Mouse (Mus musculus) R1 (cell line): ENCODE results near the gene Cib1.
A peak's percentile ranks its signal among the peaks of the same experiment; 100 is the strongest.

Experiments
- DNase-seq: peaks from one replicate; pipeline ENCODE4 v3.0.0-alpha.2; 2018; ENCODE audit warnings: low read depth, low spot score

The Cib1 gene

DNA sequence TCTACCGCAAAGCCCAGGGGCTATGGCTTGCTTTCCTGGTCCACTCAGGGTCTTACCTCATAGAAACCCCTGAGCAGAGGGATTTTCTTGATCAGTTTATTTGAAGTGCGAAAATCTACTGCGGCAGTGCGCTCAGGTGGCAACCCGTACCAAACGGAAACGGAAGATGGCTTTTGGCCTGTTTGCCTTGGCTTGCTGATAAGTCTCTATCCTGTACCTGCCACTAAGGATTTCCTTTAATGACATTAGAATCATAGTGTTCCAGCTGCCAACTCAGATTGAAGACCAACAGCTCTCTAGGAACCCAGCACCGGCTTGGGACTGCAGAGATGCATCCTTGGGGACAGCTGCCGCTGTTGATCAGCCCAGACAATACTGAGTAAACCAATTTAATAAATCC, 1.2 kb upstream of the Cib1 start:
- DNase-seq = no peak

DNA sequence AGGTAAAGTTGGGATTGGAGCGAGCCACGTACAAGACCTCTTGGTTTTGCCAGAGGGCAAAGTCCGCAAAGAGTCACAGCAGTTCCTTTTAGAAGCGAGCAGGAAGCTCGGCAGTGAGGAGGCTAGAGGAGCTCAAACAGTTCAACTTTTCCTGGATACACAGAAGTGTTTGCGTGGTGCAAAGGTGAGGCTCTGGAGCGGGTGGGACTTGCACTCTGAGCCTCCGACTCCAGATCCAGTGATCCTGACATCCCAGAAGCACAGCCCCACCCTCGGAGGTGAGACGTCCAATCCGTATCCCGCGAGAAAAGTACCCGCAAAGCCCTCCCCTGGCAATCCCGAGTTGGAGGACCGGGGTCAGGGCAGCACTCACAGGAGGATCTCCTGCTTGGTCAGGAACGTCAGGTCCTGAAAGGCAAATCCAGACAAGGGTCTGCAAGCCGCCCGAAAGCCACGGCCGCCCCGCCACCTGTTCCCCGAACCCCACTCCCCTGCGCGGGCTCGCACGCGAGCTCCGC, 583 bp downstream of the Cib1 start:
- peak; percentile 92 for DNase-seq

DNA sequence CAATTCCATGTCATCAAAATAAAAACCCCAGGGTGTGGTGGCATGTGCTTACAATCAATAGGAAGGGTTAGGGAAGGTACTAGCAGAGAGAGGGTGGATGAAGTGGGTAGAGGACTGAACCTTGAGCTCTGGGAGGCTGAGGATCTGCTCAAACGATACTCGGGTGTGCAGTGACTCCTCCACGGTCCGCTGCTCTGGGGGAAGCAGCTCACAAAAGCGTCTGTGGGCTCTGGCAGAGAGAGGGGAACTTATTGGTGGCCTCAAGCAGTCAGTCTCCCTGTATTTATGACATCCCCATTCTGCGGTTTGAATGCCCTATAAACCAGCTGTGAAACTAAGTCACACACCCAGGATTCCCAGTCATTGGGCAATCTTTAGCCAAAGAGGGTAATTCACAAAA, 2.4 kb downstream of the Cib1 start:
- DNase-seq = no peak

DNA sequence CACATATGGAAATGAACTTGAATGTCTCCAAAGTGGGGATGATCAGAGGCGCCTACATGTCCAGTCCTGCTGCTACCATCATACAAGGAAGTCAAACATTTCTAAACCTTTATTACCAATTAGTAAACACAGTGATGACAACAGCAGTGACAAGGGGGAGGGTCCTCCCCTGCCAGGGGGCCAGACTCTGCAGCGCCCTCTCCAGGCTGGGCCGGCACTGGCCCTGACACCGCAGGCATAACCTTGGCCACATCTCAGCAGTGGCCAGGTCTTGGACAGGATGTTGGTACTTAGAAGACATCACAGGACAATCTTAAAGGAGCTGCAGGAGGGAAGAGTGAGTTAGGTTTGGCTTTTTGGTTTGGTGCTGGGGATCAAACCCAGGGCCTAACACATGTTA, 5.5 kb downstream of the Cib1 start:
- no peak for DNase-seq

GRCm38 (mm10) chr7:80221179-80221750, 11.3 kb downstream of the Cib1 start:
- DNase-seq = peak; percentile 95

- DNase-seq = no peak
These were observed 12.3 kb downstream of the Cib1 start for GRCm38 (mm10) chr7:80220237-80220797.

DNA sequence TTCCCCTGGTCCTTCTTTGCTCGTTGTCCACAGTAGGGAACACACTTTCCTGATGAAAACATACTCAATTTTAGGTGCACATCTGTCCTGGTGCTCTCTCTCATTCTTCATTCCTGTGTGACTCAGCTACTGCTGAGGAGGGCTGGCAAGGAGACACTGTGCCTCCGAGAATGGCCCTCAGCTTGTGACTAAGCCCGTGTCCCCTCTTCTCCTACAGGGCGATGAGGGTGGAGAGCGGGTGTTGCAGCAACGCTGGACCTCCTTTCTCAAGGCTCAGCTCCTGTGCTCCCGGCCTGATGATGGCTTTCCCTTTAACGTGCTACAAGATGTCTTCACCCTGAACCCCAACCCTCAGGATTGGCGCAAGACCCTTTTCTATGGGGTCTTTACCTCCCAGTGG, 13.9 kb downstream of the Cib1 start:
- no peak for DNase-seq

GRCm38 (mm10) chr7:80216566-80216965, 16.0 kb downstream of the Cib1 start:
- DNase-seq = peak; percentile 54

GRCm38 (mm10) chr7:80215398-80215797, 17.2 kb downstream of the Cib1 start:
- peak; percentile 90 for DNase-seq

- DNase-seq = no peak
These were observed 18.2 kb downstream of the Cib1 start for GRCm38 (mm10) chr7:80214459-80214858.

DNA sequence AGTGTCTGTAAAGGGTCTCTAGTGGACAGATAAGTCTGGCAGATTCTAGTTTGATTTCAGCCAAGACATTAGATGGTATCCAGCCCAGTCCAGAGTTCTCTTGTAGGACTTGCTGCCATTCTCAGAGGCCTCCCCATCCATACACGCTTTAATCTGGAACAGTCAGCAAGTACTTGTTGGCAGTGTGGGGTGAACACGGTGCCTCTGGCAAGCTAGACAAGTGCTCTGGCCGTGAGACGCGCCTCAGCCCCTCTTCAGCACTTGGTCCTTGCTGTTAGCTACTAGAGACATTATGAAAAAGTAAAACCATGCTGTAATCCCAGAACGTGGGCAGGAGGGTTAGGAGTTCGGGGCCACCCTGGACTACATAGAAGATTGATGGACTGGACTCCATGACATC, 19.0 kb downstream of the Cib1 start:
- no peak for DNase-seq

DNA sequence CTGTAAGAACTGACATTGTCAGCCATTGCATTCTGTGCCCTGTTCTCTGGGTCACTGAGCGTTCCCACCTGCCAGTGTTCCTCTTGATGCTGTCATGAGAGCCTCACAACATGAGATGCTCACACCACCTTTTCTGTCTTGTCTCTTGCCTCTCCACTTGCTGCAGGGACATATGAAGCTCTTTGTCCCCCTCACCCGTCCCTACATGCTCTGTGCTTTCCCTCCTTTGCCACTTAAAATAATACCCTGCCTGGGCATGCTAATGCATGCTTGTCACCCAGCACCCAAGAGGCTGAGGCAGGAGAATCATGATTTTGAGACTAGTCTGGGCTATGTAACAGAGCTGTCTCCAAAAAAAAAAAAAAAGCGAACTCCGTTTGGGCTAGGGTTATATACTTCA, 21.6 kb downstream of the Cib1 start:
- no peak for DNase-seq

GRCm38 (mm10) chr7:80209669-80210068, 22.9 kb downstream of the Cib1 start:
- DNase-seq = no peak

DNA sequence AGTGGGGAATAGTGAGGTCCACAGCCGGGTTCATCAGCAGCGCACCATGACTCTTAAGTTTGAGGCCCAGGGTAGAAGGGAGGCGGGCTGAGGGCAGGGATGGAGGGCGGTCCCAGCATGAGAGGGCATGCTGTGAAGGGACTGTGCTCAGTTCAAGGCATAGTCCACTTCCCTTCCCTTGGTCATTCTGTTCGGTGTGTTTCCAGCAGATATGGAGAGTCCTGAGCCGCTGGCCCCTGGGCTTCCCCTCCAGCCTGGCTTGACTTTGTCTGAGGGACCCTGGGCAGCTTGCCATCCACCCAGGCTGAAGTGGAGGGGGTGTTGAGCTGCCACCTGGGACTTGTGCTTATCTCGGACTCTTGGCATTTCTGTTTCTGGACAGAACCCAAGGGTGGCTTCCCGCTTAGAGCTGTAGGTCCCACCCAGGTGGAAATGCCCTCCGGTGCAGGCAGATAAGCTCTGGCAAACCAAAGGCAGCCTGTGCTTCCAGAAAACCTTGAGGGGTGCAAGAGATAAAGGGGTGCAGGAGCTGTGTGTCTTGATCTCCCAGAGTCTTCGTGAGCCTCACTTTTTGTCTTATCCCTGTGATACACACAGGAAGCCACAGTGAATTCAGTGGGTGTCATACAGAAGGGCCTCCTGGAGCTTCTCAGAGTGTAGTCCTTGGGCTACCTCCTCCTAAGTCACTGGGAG, 23.7 kb downstream of the Cib1 start:
- no peak for DNase-seq

DNA sequence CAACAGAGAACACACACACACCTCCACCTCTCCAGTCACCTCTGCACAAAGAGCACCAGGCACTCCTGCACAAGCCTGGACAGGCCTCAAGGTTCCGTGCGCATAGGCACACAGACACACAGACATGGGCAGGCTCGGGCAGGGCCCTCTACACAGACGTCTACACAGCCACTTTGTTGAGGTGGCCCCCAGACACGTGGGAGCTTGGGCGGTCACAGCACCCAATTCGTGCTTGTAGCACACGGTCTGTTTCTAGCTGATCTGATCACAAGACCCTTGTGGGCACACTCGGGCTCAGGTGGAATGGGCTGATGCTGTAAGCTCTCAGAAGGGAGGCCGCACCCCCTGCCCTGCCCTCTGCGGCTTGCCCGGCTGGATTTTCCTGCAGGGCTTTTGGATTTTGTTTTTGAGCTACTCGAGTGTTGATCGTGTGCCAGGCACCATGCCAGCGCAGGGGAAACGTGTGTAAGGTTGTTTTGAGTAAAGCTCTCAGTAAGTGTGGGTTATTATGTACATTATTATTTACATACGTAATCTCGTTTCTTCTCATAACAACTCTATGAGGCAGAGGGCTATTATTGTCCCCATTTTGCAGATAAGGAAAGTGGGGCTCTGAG, 24.5 kb downstream of the Cib1 start:
- DNase-seq = peak; percentile 46

- peak; percentile 91 for DNase-seq
These were observed 25.3 kb downstream of the Cib1 start for GRCm38 (mm10) chr7:80207314-80207731.

DNA sequence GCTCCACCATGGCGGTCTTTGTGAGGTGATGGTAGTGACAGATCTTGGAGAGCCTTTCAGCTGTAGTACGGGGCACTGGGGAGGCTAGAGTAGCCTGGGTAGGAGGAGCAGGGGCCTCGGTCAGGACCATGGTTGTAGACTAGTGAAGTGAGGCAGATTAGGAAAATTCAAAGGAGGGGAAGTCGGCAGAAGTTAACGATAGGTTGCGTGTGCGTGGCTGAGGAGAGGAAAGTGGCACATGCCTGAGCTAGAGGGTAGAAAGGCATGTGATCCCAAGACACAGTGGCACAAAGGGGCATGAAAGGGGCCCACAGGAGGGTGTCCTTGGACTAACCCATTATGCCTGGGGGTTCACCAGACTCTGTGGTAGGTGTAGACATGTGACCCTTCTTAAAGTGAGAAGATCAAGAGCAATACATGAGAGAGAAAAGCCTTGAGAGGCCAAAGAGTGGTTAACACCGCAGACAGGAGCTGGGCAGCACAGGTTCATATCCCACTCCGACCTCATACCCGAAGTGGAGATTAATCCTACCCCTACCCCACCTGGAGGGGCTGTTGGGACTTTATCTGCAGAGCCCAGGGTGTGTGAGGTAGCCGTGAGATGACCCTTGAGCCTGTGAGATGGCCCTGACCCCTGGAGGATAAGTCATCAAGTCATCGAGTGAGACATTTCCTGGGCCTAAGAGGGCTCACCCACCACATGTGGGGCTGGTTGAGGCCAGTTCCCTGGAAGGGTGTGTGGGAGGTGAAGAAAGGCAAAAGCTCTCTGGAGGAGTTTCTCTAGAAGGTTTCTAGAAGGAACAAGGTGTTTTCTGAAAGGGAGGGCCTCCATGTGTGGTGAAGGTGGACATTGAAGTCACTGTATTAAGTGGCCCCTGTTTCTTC, 26.7 kb downstream of the Cib1 start:
- no peak for DNase-seq

DNA sequence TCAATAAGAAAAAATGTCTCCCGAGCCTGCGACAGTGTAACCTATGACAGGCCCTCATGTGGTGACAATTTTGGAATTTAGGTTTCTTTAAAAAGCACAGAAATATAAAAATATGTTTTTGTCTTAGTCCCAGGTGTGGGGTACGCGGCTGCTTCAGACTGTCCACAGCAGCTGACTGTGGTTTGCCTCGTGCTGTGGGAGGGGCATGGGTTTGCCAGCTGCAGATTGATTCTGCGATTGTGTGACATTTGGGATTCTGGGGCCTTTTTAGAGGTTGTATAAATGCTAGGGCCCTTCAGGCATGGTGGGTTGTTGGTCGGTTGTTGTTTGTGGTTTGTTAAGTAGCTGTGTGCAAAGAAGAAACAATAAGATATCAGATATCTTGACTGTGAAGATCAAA, 27.7 kb downstream of the Cib1 start:
- no peak for DNase-seq

DNA sequence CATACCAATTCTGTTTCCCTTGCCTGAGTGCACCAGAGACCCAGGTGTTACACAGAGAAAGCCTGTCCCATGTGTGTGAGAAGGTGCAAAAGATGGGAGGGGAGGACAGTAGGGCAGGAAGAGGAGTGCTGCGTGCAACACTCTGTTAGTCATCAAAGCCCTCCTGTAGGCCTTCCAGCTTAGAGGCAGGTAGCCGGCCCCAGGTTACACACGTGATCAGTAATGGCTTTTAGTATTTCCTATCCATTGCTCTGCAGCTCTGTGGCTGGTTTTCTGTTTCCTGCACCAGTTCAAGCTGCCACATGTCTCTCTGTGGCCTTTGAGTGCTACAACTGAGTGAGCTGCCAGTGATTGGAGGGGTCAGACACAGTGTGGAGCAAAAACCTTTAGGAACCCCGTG, 28.3 kb downstream of the Cib1 start:
- DNase-seq = no peak

DNA sequence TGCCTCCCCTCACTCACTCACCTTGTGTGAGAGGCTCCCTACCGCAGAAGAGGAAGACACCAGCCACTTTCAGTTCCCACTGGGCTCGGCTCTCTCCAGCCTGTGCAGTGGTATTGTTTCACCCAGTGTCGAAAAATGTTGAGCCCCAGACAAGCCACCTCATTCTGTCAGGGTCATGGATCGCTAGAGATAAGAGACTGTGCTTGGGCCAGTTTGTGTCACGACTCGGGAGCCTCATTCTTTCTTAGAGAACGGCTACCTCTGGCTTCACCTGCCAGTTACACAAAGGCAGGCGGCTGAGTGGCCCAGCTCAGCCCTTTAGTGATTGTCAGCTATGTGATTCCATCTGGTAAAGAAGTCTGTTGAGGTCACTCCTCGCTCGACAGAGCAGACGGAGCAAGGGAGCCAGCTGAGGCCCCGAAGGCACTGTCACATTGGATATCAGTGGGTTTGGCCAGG, 28.9 kb downstream of the Cib1 start:
- no peak for DNase-seq

GRCm38 (mm10) chr7:80202961-80203360, 29.7 kb downstream of the Cib1 start:
- no peak for DNase-seq
